Mouse (Mus musculus): Measurements from ENCODE around the gene Zyx.

Zyx gene

DNA sequence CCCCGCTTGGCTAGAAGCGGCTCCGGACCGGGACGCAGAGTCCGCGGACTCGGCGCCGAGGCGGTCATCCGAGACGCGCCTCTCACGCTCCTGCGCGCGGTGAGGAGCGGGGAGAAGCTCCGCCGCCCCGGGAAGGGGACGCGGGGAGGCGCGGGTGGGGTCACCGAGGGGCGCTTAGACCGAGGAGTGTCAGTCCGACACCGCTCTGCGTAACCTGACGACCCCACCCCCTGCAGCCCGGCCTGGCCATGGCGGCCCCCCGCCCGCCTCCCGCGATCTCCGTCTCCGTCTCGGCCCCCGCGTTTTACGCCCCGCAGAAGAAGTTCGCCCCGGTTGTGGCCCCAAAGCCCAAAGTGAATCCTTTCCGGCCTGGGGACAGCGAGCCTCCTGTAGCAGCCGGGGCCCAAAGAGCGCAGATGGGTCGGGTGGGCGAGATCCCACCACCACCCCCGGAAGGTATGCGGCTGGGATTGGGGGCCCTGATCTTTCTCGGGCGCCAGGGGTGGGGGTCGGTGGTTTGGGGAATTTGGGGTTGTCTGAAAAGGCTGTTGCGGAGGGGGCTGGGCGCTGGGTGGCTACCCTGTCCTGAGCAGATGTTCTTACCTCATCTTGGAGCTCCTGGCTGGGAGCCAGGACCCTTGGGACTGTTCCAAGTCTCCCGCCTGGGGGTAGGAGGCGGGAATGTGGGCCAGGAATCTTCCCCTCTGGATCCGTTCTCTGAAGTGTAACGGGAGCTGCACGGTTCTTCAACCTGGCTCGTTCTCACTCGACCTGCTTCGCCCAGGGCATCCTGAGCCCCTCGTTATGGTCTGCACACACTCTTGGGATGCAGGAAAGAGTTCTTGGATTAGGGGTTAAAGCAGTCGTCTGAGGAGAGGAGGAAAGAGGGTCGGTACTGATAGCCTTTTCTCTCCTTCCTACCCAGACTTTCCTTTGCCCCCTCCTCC, 864 bp downstream of the Zyx start:
- in situ Hi-C loops (cut with MboI; ENCODE audit: low sequenced_read_pairs): no loop called here

DNA sequence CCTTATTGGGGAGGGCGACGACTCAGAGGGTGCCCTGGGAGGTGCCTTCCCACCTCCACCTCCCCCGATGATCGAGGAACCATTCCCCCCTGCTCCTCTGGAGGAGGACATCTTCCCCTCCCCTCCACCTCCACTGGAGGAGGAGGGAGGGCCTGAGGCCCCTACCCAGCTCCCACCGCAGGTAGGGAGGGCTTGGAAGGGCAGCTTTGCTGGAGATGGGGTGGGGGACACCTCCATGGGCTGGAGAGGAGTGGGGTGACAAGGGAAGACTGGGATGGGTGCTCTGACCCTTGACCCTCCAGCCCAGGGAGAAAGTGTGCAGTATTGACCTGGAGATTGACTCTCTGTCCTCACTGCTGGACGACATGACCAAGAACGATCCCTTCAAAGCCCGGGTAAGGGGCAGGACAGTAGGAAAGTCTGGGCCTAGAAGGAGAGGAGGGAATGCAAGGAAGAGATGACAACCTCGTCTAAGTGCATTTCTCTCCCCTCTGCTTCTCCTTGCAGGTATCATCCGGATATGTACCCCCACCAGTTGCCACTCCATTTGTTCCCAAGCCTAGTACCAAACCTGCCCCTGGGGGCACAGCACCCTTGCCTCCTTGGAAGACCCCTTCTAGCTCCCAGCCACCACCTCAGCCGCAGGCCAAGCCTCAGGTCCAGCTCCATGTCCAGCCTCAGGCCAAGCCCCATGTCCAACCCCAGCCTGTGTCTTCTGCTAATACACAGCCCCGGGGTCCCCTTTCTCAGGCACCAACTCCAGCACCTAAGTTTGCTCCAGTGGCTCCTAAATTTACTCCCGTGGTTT, 1.7 kb downstream of the Zyx start:
- in situ Hi-C loops (cut with MboI; ENCODE audit: low sequenced_read_pairs): no loop called here

DNA sequence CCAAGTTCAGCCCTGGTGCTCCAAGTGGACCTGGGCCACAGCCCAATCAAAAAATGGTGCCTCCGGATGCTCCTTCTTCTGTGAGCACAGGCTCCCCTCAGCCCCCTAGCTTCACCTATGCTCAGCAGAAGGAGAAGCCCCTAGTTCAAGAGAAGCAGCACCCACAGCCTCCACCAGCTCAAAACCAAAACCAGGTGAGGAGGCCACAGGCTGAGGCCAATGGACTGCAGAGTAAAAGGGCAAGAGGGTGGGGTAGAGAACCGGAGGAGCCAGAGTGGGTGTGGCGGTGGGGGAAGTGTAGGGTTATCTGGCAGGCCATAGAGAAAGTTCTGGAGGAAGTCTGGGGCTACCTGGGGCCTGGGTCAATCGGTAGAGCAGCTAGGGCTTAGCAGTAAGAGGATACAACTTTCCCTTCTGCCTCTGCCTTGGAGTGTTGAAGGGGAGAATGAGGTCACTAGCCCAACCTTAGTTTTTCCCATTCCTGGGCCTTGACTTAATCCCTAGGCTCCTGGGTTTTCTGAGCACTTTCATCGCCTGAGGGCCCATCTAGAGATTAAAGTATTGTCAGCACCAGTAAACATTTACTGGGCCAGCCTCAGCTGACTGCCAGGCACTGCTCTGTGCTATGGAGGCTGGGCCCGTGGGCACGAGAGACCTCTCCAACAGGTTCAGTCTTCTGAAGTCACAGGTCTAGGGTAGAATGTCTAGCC, 2.5 kb downstream of the Zyx start:
- in situ Hi-C loops (cut with MboI; ENCODE audit: low sequenced_read_pairs): no loop called here

DNA sequence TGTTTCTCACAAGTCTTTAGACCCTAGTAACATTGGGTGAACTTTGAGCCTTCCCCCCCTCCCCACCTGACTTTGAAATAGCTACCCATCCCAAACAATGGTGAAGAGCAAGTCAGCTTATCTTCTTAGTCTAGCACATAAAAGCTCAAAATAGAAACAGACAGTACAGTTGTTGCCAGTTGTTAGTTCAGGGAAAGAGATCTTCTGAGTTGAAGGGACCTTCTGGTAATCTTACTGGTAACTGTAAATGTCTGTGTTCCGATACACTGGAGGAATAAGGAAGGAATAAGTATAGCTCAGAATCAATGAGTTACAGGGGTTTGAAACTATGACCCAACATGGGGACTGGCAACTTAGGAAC, 3.0 kb downstream of the Zyx start:
- in situ Hi-C loops (cut with MboI; ENCODE audit: low sequenced_read_pairs): no loop called here

- in situ Hi-C loops (cut with MboI; ENCODE audit: low sequenced_read_pairs): no loop called here
Measured at GRCm38 (mm10) chr6:42353180-42353579, 3.8 kb downstream of the Zyx start.

DNA sequence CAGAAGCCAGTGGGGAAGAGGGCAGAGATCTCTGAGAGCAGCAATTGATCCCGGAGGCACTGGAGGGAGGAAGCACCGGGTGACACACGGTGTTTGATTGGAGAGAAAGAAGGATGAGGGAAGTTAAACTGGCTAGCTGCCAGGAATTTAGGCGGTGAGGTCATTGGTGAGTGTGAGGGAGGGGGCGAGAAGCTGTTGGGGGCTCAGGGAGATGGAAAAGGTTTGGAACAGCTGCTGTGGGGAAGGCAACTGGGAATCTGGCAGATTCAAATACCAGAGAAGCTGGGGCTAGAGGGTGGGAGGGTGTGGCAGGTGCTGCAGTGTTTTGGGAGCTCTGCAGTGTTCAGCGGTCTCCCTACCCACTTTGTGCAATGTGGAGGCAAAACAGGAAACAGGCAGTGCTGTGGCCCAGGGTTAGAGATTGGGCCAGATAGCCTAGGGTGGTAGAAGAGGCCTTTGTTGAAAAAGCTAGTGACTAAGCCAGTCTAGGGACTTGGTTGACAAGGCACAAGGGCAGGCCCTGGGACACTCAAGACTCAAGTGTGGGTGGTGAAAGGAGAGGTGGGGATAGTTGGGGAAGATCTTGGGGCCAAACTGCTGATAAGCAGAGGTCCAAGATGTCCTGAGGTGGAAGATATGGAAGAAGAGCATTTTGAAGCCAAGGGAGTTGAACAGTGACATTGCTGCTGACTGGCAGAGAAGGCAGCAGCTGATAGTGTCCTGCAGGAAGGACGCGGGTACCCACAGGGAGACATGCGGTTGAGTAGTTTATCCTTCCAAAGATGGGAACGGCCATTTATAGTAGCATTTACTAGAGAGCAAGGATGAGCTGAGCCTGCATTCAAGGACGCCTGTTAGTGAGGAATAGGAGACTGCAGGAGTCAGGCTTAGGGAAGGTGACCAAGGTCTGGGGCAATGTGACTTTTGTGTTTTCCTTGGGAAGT, 4.9 kb downstream of the Zyx start:
- in situ Hi-C loops (cut with MboI; ENCODE audit: low sequenced_read_pairs): no loop called here

DNA sequence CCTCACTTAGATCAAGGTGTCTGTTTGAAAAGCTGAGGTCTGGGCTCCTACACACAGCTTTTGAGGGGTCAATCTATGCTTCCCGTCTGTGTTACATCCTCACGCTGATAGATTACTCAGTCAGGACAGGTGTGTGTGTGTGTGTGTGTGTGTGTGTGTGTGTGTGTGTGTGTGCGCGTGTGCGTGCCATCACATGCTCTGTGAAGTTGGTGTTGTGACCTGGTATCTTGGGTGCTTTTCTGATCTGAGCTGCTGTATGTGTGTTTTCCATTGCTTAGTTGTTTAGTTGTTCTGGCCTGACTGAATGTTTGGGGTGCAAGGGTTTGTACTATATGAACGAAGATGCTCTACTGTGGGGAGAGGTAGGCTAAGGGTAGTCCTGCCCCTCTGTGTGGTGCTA, 5.9 kb downstream of the Zyx start:
- in situ Hi-C loops (cut with MboI; ENCODE audit: low sequenced_read_pairs): no loop called here

DNA sequence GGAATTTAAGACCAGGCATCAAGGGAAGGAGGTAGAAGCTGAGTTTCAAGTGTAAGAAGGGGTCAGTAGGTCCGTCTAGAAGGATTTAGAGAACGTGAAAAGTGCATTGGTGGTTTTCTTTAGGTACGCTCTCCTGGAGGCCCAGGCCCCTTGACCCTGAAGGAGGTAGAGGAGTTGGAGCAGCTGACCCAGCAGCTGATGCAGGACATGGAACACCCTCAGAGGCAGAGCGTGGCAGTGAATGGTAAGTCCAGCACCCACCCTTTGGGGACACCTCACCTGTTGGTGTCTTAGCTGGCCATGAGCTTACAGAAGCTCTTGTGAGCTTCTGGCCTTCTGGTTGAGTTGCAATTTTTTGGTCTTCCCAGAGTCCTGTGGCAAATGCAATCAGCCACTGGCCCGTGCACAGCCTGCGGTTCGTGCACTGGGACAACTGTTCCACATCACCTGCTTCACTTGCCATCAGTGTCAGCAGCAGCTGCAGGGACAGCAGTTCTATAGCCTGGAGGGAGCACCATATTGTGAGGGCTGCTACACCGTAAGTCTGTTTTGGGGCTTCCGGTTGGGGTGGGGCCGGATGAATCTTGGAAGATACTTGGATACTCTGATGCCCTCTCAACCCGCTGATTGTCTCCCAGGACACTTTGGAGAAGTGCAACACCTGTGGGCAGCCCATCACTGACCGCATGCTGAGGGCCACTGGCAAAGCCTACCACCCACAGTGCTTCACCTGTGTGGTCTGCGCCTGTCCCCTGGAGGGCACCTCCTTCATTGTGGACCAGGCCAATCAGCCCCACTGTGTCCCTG, 6.6 kb downstream of the Zyx start:
- in situ Hi-C loops (cut with MboI; ENCODE audit: low sequenced_read_pairs): no loop called here

- in situ Hi-C loops (cut with MboI; ENCODE audit: low sequenced_read_pairs): no loop called here
Measured at GRCm38 (mm10) chr6:42356913-42357312, 7.5 kb downstream of the Zyx start.

- in situ Hi-C loops (cut with MboI; ENCODE audit: low sequenced_read_pairs): no loop called here
Measured at GRCm38 (mm10) chr6:42357901-42358300, 8.5 kb downstream of the Zyx start.

GRCm38 (mm10) chr6:42358901-42359300, 9.5 kb downstream of the Zyx start:
- in situ Hi-C loops (cut with MboI; ENCODE audit: low sequenced_read_pairs): no loop called here

- in situ Hi-C loops (cut with MboI; ENCODE audit: low sequenced_read_pairs): no loop called here
Measured at GRCm38 (mm10) chr6:42359364-42360147, 10.1 kb downstream of the Zyx start.

- in situ Hi-C loops (cut with MboI; ENCODE audit: low sequenced_read_pairs): no loop called here
Measured at GRCm38 (mm10) chr6:42360231-42360840, 10.9 kb downstream of the Zyx start.

DNA sequence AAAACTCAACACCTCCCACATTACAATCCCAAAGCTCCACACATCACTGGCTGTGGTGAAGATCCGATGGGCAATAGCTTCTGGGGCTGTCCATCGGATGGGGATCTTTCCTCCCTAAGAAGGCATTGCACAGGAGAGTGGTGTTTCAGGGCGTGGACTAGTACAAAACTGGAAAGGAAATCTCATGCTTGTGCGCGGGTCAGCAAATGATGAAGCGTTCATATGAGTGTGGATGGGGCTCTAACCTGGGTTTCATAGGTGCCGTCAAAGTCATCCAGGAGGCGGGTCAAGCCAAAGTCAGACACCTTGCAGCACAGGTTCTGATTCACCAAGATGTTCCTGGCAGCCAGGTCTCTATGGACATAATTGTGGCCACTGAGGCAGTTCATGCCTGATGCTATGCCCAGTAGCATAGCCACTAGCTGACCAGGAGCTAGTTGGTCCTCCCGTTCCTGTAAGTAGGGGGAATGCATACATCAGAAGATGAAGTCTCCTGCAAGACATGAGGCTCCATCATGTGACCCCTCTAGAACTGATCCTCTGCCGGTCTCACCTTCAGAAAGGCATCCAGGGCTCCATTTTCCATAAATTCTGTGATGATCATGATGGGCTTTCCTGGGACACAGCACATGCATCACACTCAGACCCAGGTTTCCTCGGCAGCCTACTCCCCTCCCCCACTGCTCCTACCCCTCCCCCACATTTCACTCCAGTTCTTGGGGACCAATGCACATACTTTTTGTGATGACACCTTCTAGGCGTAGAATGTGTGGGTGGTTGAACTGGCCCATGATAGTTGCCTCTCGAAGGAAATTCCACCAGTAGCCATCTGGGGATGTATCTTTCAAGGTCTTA, 11.8 kb downstream of the Zyx start:
- in situ Hi-C loops (cut with MboI; ENCODE audit: low sequenced_read_pairs): no loop called here

GRCm38 (mm10) chr6:42362074-42362473, 12.6 kb downstream of the Zyx start:
- in situ Hi-C loops (cut with MboI; ENCODE audit: low sequenced_read_pairs): no loop called here

- in situ Hi-C loops (cut with MboI; ENCODE audit: low sequenced_read_pairs): no loop called here
Measured at GRCm38 (mm10) chr6:42362497-42362896, 13.1 kb downstream of the Zyx start.

DNA sequence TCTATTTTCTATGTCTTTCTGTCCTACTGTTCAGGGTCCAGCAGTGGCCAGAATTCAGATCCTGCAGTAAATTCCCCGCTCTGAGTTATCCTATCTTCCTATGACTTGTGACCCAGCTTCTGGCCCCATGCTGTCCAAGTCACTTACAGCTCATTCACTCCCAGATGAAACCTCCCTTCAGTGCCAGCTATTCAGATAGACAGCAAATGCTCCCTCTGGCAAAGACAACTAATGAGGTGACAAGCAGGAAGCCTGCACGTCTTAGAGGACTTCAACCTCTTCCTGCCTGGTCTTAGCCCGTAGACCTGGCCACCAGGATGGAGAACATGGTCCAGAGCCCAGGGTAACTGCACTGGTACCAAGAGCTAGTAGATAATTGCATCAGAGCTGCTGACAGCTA, 13.5 kb downstream of the Zyx start:
- in situ Hi-C loops (cut with MboI; ENCODE audit: low sequenced_read_pairs): no loop called here
